Mouse (Mus musculus) stomach, embryonic 14.5 days (tissue): ENCODE data around the gene Pced1a. TPM values are rescaled to one million over a fixed set of nuclear protein-coding genes. Genes with fewer than 3 reads are reported as not detected.

Experiments
- ATAC-seq: fragments of 200-750 bp; cut with Nextera tagmentation; 2 replicates; pipeline ENCODE4 v1.8.0; 2017; ENCODE audit warnings: low read depth, moderate TSS enrichment; ENCODE audit not compliant: insufficient number of reproducible peaks, insufficient read depth, low FRiP score
- H3K27ac ChIP-seq: fragments of 300-500 bp; sonication (generic); 2 replicates; pipeline ENCODE4 v1.5.1; 2014; ENCODE audit warnings: mild to moderate bottlenecking, low read length, moderate library complexity, mixed read lengths
- H3K27me3 ChIP-seq: fragments of 300-500 bp; sonication (generic); 2 replicates; pipeline ENCODE4 v1.6.1; 2014; ENCODE audit warnings: low read length, control low read depth, mixed read lengths; ENCODE audit not compliant: control insufficient read depth, insufficient read depth
- H3K36me3 ChIP-seq: fragments of 300-500 bp; sonication (generic); 2 replicates; pipeline ENCODE4 v1.6.1; 2014; ENCODE audit warnings: mild to moderate bottlenecking, control low read depth, low read length, moderate library complexity, mixed read lengths; ENCODE audit not compliant: control insufficient read depth, insufficient read depth
- H3K4me1 ChIP-seq: fragments of 300-500 bp; sonication (generic); 2 replicates; pipeline ENCODE4 v1.6.1; 2014; ENCODE audit warnings: low read length, control low read depth, mixed read lengths; ENCODE audit not compliant: control insufficient read depth, insufficient read depth
- H3K4me2 ChIP-seq: fragments of 300-500 bp; sonication (generic); replicated peaks from 2 replicates; pipeline ENCODE4 v1.6.1; 2014; ENCODE audit warnings: low read depth, low read length, control low read depth
- H3K4me3 ChIP-seq: fragments of 300-500 bp; sonication (generic); 2 replicates; pipeline ENCODE4 v1.5.1; 2014; ENCODE audit warnings: low read depth, low read length, control low read depth
- H3K9ac ChIP-seq: fragments of 300-500 bp; sonication (generic); replicated peaks from 2 replicates; pipeline ENCODE4 v1.6.1; 2014; ENCODE audit warnings: low read depth, mild to moderate bottlenecking, control low read depth, low read length, moderate library complexity, mixed read lengths
- H3K9me3 ChIP-seq: fragments of 300-500 bp; sonication (generic); 2 replicates; pipeline ENCODE4 v1.6.1; 2016; ENCODE audit warnings: low read depth, low read length, control low read depth; ENCODE audit not compliant: control insufficient read depth
- WGBS: fragments of 180-500 bp; shearing (Covaris S2); extraction: QIAGEN DNeasy Blood & Tissue Kit; methylation state at CpG from one replicate; pipeline ENCODE4 v1.1.7; 2014; 5-methylcytosine and 5-hydroxymethylcytosine counted together
- polyA plus RNA-seq: library from polyadenylated mRNA; unstranded; fragments of >200 nt; fragmentation: Nextera tagmentation; extraction: Ambion mirVana; gene quantifications from 2 replicates; pipeline ENCODE4 v1.2.1, GENCODE M21; 2014

Pced1a gene
- polyA plus RNA-seq, 1 experiment from 2014 or later: 12.4 TPM

GRCm38 (mm10) chr2:130448449-130448848, 23.9 kb upstream of the Pced1a start:
- Histone ChIP-seq H3K27me3 (no peaks in the 10 kb centered on the region), H3K4me2 (no peak overlapping the region), H3K36me3 (peaks cover 9% of the 10 kb centered on the region), H3K9ac (no peak overlapping the region), H3K27ac (no peak overlapping the region), H3K4me1 (peaks cover 17% of the 10 kb centered on the region; the same call in 1 of the 2 replicates), H3K4me3 (no peak overlapping the region), H3K9me3 (no peaks in the 10 kb centered on the region)
- ATAC-seq: no peak

- no peaks in the 10 kb centered on the region for H3K27me3 ChIP-seq
Observed at GRCm38 (mm10) chr2:130442162-130442561, 17.7 kb upstream of the Pced1a start.

GRCm38 (mm10) chr2:130439840-130440480, 15.5 kb upstream of the Pced1a start:
- H3K27ac ChIP-seq: no peak overlapping the region
- 91% methylated on average over 4 of the region's 4 CpGs for WGBS
- peaks cover 65% of the 10 kb centered on the region for H3K36me3 ChIP-seq
- no peak overlapping the region for H3K9ac ChIP-seq
- ATAC-seq: no peak
- no peaks in the 10 kb centered on the region for H3K9me3 ChIP-seq
- H3K4me2 ChIP-seq: no peak overlapping the region
- H3K27me3 ChIP-seq: no peaks in the 10 kb centered on the region
- no peaks in the 10 kb centered on the region for H3K4me1 ChIP-seq
- H3K4me3 ChIP-seq: no peak overlapping the region

More at GRCm38 (mm10) chr2:130442162-130442561, 17.7 kb upstream of the Pced1a start:
- no peak overlapping the region for H3K27ac ChIP-seq
- H3K9me3 ChIP-seq: no peaks in the 10 kb centered on the region
- no peak overlapping the region for H3K4me2 ChIP-seq
- H3K4me1 ChIP-seq: no peaks in the 10 kb centered on the region
- WGBS: 87% methylated on average over 10 of the region's 10 CpGs
- ATAC-seq: no peak
- no peak overlapping the region for H3K9ac ChIP-seq
- H3K36me3 ChIP-seq: peaks cover 61% of the 10 kb centered on the region
- no peak overlapping the region for H3K4me3 ChIP-seq

GRCm38 (mm10) chr2:130438861-130439260, 14.4 kb upstream of the Pced1a start:
- H3K4me2 ChIP-seq: no peak overlapping the region
- no peaks in the 10 kb centered on the region for H3K4me1 ChIP-seq
- ATAC-seq: no peak
- H3K9me3 ChIP-seq: no peaks in the 10 kb centered on the region
- no peak overlapping the region for H3K4me3 ChIP-seq
- H3K36me3 ChIP-seq: peaks cover 59% of the 10 kb centered on the region
- no peak overlapping the region for H3K9ac ChIP-seq
- no peaks in the 10 kb centered on the region for H3K27me3 ChIP-seq
- no peak overlapping the region for H3K27ac ChIP-seq
- WGBS: 92% methylated on average over 3 of the region's 3 CpGs

GRCm38 (mm10) chr2:130436769-130437168, 12.3 kb upstream of the Pced1a start:
- Histone ChIP-seq H3K27me3 (no peaks in the 10 kb centered on the region), H3K36me3 (peaks cover 42% of the 10 kb centered on the region), H3K4me3 (no peak overlapping the region), H3K4me1 (no peaks in the 10 kb centered on the region), H3K4me2 (no peak overlapping the region), H3K9ac (no peak overlapping the region), H3K9me3 (no peaks in the 10 kb centered on the region), H3K27ac (no peak overlapping the region)
- ATAC-seq: no peak
- 97% methylated on average over 1 of the region's 1 CpGs for WGBS

GRCm38 (mm10) chr2:130433152-130433551, 8.7 kb upstream of the Pced1a start:
- WGBS: 24% methylated on average over 4 of the region's 4 CpGs
- ATAC-seq: no peak
- no peak overlapping the region for H3K4me3 ChIP-seq

GRCm38 (mm10) chr2:130432157-130432556, 7.7 kb upstream of the Pced1a start:
- Histone ChIP-seq H3K4me1 (no peaks in the 10 kb centered on the region), H3K27ac (no peak overlapping the region), H3K9me3 (no peaks in the 10 kb centered on the region), H3K27me3 (no peaks in the 10 kb centered on the region), H3K4me2 (no peak overlapping the region), H3K4me3 (no peak overlapping the region), H3K36me3 (peaks cover 7% of the 10 kb centered on the region), H3K9ac (no peak overlapping the region)
- ATAC-seq: no peak
- 82% methylated on average over 3 of the region's 3 CpGs for WGBS

More at GRCm38 (mm10) chr2:130433152-130433551, 8.7 kb upstream of the Pced1a start:
- peaks cover 7% of the 10 kb centered on the region for H3K36me3 ChIP-seq
- no peaks in the 10 kb centered on the region for H3K9me3 ChIP-seq
- H3K4me1 ChIP-seq: no peaks in the 10 kb centered on the region
- H3K9ac ChIP-seq: no peak overlapping the region
- no peak overlapping the region for H3K27ac ChIP-seq
- H3K27me3 ChIP-seq: no peaks in the 10 kb centered on the region
- no peak overlapping the region for H3K4me2 ChIP-seq

GRCm38 (mm10) chr2:130430484-130430883, 6.0 kb upstream of the Pced1a start:
- no peak for ATAC-seq
- WGBS: 67% methylated on average over 3 of the region's 3 CpGs
- H3K27ac ChIP-seq: no peak overlapping the region

GRCm38 (mm10) chr2:130429851-130430250, 5.3 kb upstream of the Pced1a start:
- Histone ChIP-seq H3K4me1 (peaks cover 10% of the 10 kb centered on the region; the same call in 1 of the 2 replicates), H3K27ac (peak overlapping the region; percentile 13; the same call in 1 of the 2 replicates), H3K4me2 (no peak overlapping the region), H3K9ac (no peak overlapping the region), H3K9me3 (no peaks in the 10 kb centered on the region), H3K36me3 (peaks cover 3% of the 10 kb centered on the region; the same call in 1 of the 2 replicates), H3K27me3 (no peaks in the 10 kb centered on the region), H3K4me3 (no peak overlapping the region)
- no peak for ATAC-seq
- WGBS: 56% methylated on average over 2 of the region's 2 CpGs

More at GRCm38 (mm10) chr2:130430484-130430883, 6.0 kb upstream of the Pced1a start:
- Histone ChIP-seq H3K4me3 (no peak overlapping the region), H3K9ac (no peak overlapping the region), H3K9me3 (no peaks in the 10 kb centered on the region), H3K4me1 (0 out of 2 replicates have a peak, but pooled peaks cover 4% of the 10 kb centered on the region), H3K27me3 (no peaks in the 10 kb centered on the region), H3K36me3 (peaks cover 3% of the 10 kb centered on the region; the same call in 1 of the 2 replicates), H3K4me2 (no peak overlapping the region)
